Mouse (Mus musculus): Measurements from ENCODE around the gene Csdc2.

The Csdc2 gene

DNA sequence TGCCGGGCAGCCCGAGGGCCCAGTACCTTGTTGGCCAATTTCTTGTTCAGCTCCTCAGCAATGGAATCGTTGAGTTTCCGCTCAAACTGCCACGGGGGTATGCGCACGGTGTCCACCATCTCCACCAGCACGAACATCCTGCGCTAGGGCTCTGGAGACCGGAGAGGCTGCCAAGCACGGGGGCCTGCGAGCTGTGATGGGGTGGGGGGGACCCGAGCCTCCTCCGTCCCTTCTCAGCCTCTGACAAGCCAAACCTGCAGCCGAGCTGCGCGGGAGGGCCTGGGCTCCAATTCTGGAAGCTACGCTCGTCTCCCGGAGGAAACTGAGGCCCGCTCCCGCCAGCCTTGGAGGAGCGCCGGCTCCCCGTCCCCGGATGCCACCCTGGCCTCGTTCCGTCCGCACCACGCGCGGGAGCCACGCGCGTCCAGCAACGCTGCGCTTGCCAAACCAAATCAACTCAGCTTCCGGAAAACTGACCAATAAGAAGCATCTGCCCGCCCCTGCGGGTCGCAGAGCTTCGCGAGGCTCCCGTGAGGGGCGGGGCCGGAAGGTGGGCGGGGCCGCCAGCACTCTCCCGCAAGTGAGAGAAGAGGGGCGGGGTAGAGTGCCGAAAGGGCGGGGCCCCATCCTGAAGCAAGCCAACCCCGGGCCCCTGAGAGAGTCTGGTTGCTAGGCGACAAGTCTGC lies 10.7 kb upstream of the Csdc2 start, which contains the start of gene Polr3h:
TSS of gene Polr3h (minus strand) at position 481 of the 686 bp plus-strand sequence.
- peak; percentile 97 for DNase-seq

DNA sequence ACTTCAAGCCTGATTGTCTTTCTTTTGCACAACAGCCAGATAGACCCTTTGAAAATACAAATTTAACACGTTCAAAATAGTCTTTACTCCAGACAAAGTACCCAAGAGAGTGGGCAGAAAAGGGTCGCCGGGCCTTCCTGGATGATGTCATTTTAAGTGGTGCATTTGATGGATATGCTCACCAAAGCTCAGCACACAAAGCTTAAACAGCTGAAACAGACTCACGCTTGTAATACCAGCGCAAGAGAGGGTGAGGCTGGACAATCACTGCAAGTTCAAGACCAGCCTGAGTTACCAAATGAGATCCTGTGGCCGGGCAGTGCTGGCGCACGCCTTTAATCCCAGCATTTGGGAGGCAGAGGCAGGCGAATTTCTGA lies 10.1 kb upstream of the Csdc2 start:
- no peak for DNase-seq

DNA sequence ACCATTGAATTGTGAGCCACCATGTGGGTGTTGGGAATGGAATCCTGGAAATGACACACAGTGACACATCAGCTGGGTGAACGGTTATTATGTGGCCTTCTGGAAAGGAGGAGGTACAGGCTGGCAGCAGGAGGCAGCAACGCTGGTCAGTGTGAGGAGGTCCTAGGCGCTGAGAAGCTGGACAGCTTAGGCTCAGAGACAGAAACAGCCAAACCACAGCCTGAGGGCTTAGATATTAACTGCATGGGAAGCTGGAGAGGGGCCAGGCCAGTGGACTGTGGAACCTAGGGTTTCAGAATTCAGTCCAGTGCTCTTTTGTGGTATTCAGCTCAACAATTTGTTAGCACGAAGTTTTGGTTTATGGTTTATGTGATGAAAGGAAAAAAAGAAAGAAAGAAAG lies 8.8 kb upstream of the Csdc2 start:
- DNase-seq, result no peak

DNA sequence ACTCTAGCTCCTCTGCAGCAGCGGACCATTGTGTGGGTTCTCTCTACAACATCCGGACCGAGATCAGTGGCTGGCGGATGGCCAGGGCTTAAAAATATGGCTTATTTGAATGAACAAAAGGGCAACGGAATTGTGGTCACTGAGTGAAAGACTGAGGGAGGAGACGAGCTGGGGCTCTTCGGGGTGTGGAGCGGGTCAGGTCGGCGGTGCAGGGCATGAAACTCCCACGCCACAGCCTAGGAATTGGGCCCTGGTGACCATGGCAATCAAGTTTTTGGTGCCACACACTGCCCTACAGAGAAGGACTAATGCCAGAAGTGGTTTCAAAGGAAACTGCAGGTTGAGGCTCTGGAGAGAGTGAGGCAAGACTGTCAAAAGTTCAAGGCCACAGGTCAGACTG lies 8.3 kb upstream of the Csdc2 start:
- peak; percentile 48 for DNase-seq

DNA sequence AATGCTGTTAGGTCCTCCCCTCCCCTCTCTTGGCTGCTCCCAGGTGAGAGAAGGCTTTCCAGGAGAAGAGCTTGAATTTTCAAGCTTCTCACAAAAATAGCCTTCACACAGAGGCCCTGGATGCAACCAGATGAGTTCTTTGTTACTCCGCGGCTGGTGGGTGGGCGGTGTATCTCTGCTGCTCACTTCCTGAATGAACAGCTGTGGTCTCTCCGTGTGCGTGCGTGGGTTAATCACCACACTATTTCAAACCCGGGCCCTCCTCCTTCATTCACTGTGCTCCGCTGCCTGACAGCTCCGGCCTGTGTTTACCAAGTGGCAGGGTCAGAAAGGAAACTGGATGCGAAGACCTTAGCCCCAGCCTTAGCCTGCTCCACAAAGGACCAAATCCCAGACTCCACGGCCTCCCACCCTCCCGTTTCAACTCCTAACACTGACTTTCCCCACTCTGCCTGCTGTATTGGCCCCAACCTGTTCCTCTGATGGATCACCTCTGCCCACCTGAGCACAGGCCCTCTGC lies 3.5 kb upstream of the Csdc2 start:
- peak; percentile 85 for DNase-seq

DNA sequence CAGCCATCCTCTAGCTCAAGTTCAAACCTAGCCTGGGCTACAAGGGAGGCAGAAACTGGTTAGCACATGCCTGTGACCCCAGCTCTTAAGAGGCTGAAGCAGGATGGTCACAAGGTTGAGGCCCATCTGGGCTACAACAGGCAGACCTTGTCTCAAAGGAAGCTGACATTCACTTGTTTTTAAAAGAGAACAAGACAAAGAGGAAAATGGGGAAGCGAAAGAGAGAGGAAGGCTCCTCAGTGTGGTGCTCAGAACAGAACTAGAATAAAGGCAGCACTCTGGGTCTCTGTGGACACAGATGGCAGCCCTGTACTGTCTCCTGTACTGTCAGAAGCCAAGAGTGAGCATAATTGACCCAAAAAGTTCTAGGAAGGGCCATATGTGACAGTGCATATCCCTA lies 2.6 kb upstream of the Csdc2 start:
- no peak for DNase-seq

DNA sequence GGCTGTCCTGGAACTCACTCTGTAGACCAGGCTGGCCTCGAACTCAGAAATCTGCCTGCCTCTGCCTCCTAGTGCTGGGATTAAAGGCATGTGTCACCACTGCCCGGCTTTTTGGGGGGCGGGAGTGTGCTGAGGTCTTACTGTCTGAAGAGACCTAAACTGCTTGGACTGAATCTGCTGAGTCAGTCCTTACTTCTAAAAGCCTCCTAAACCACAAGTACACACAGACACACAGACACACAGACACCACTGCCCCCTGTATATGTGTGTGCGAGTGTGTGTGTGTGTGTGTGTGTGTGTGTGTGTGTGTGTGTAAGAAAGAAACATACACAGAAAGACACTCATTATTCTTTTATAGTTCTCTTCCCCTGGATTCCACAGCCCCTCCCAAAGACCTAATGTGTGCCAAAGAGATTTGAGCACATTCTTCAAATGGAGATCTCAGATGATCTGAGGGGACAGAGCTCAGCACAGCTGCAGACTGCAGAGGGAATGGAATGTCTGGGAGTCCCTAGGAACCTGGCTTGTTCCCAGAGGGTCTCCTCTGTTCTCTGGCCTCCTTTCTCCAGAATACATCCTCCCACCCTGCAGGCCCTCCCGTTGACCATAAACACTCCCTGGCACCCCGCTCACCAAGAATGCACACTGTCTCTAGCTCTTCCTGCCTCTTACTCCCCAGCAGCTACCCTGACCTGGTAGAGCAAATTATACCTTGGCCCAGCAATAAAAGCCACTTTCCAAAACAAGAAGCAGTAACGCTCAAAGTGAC lies 506 bp upstream of the Csdc2 start:
- no peak for DNase-seq

DNA sequence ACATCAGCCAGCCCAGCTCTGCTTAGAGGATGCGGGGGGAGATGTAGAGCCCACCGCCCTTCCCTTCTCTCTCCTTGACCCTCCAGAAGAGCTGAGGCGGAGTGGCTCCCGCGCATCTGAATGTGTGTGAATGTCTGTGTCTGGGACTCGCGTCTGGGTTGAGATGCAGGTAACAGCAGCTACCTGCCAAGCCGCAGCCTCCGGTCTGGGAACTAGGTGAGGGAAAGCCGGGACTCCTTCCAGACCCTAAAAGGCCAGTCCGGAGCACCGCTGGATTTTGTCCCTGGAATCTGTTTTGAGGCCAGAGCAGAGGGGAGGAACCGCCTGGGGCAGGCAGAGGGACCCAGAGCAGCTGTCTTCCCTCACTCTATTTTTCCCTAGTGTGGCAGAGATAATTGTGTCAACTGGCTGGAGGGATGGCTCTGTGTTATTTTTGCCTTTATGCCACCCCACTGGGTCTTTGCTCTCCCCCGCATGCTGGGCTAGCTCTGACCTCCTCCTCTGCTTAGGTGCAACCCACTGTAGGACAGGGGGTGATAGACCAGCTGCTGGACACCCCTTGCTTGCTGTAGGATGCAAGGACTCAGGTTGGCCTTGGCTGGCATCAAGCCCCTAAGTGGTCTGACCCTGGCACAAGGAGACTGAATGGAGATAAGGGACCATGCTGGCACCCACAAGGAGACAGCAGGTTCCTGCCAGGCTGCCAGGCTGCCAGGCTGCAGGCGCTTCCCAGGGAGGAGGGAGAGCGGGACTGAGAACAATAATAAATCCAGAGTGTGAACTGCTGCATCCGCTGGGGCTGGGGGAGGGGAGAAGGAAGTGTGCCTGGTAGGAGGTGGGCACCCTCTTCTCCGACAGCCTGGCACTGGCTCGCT lies 776 bp downstream of the Csdc2 start:
- DNase-seq, result peak; percentile 70

DNA sequence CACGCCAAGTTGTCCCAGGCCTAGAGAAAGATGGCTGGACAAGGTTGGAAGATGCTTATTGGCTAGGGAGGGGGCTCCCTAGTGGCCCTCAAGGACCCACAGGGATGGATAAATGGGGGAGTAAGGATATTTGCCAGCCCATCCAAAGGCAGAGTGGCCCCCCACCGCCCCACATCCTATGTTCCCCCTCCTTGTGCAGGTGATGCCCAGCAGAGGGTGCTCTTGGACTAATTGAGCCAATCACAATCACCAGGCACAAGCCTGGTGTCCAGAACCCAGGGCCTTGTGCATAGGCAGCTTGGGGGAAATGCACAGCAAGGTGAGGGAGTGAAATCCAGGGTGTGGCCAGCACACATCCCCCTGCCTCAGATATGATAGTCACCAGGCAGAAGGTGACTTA lies 1.7 kb downstream of the Csdc2 start:
- no peak for DNase-seq

DNA sequence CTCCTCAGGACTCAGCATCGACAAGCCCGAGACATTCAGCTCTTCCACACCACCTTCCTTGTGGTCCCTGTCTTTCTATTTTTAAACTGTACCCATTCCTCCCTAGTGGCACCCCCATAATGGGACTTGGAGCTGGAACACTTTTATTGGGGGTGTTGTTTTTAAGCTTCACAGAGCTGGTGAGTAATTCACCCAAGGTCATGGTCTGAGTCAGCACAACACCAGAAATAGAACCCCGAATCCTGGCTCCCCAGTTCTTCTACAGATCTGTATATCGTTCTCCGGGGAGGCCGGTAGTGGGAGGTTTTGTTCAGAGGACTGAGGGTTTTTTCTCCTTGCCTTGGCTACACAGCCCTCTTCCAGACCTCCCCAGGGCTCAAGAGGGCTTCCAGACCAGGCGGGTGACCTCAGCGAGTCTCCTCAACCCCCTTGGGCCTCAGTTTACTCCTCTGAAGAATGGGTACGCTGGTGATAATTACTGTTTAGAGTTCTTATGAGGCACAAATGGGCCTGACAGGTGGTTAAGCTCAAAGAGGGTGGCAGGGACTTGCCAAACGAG lies 2.7 kb downstream of the Csdc2 start:
- DNase-seq, result no peak

DNA sequence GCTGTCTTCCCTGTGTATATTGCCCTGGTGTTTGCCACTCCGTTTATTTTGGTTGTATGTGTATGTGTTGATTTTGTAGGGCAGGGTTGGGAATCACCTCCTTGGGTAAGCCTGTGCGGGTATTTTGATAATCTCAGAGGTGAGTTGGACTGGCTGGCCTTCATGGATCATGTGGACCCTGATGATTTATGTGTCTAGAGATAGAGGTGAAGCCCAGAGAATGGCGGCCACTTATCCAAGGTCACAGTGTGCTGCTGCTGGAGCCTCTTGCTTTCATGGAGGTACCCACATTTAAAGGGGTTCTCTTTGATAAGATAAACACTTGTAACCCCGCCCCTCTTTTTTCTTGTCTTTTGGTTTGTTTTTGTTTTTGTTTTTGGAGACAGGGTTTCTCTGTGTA lies 3.2 kb downstream of the Csdc2 start:
- no peak for DNase-seq

DNA sequence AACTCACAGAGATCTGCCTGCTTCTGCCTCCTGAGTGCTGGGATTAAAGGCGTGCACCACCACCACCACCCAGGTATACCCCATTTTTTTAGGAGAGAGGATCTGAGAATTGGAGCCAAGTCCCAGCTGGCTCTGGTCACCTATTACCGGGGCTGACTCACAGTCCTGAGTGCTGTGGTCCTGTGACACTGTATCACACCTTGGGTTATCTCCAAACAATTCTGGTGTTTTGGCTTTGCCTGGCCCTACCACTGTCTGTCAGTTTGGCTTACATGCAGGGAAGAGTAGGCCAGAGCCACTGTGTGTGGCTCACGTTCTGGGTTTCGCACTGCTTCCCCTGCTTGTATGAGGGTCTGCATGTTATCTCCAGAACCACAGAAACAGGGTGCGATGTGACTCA lies 3.7 kb downstream of the Csdc2 start:
- no peak for DNase-seq

DNA sequence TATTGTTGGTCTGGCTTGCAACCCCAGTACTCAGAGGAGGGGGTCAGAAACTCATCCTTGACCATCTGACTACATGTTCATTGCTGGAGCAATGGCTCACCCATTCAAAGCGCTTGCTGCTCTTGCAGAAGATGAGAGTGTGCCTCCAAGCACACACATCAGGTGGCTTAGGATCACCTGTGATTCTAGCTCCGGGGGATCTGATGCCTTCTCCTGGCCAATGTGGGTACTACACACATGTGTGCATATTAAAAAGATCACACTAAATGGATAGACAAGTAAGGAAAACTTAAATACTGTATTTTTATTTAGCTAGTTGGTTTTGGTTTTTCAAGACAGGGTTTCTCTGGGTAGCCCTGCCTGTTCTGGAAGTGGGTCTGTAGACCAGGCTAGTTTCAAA lies 4.5 kb downstream of the Csdc2 start:
- DNase-seq, result no peak

DNA sequence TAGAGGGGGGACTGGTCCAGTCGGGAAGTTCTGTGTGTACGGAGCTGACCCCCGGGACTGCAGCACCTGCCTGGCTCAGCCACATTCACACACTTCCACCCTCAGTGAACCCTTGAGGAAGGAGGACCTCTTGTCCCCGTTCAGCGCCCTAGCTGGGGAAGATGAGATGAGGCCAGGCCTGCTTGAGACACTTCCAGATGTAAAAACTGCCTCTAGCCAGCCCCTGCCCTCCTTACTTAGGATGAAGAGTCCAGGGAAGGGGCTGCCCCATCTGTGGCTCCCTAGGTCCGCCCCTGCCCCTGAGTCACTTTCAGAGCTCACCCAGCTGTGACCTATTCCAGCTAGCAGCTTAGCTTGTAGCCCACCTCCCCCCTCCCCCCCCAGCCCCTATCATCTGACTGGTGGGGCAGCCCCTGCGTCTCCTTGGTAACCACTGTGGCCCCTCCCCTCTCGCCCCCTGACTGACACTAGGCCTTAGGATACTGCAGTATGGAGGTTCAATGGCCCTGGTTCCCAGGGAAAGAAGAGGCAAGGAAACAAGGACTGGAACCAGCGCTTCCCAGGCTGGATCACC lies 6.7 kb downstream of the Csdc2 start:
- no peak for DNase-seq

DNA sequence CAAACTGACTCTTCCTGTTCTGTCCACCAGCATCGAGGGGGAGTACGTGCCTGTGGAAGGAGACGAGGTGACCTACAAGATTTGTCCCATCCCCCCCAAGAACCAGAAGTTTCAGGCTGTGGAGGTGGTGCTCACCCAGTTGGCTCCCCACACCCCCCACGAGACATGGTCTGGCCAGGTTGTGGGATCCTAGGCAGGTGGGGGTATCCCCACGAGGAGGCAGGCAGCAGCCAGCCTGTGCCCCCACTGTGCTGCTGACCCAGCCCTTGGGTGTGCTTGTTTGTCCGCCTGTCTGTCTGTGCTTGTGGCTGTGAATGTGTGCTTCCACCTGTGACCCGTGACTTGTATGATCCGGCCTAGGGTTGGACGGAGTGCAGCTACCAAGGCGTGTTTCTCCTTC lies 12.5 kb downstream of the Csdc2 start:
- DNase-seq, result no peak

DNA sequence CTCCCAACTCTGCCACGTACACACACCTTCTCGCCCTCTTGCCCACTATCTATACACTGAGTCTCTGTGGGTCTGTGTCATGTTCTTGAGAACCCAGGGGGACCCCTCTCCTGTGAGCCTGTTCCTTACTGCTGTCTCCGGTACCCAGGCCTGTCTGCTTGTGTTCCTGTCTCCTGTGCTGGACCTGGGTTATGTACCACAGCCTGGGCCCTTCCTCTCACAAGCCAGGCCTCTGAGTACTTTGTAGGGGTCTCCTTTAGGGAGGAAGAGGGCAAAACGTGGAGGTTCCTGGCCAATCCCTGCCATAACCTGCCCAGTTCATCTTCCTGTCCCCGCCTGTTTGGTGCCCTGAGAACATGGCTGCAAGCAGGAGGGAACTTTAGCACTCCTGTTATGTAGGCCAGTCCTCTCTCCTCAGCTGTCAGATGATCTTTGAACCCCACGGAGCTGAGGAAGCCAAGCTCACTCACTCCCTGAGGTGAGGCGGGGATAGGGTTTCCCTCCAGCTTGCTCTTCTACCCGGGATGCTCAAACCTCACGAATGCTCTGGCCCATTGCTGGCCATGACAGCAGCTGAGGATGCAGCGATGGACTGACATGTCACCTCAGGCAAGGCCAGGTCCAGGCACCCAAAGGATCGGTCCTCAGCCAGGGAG lies 13.0 kb downstream of the Csdc2 start:
- no peak for DNase-seq

DNA sequence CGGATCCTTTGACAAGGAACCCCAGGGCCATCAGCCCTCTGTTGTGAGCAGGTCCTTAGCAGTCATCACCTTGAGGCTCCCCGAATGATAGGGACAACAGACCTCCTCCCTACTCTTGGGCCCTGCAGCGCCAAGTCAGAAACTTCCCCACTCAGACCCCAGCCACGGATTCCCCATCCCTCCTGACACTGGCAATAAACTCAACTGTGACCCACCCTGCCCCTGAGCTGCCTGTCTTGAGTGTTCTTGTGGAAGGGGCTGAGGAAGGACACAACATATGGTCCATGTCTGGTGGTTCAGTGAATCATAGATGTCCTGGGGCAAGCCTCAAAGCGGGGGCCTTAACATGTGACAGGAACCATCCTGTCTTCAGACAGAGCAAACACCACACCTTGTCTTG lies 14.2 kb downstream of the Csdc2 start:
- no peak for DNase-seq

DNA sequence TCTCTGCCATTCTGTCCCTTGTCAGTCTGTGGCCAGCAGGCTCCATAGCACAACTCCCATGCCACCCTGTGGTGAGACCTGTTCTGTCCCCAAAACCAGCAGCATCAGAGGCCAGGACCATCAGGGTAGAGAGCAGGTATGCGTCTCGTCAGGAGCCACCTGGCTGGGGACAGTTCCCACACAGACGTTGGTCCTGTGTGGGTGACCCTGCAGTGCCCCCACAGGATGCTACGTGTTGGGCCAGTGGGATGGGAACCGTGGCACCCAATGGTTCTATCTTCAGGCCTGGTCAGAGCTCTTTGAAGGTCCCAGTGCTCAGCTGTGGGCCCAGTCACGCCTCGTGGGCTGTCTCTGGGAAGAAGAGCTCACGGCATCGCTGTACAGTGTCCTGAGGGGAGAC lies 14.6 kb downstream of the Csdc2 start:
- DNase-seq, result no peak

DNA sequence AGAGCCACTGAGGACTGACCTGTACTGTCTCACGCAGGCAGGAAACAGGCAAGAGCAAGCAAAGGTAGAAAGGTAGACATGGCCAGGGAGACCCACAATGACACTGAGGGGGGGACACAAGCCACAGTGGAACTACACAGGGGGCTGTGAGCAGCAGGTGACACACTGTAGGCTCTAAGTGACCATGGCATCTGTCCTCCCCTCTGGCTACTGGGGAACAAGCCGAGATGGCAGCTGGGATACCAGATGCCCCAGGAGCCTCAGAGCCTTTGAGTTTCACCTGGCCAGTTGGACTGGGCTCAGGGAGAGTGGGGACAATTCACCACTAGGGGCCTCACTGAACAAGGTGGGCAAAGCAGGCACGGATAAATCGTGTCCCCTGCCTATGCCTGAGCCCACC lies 15.8 kb downstream of the Csdc2 start:
- DNase-seq, result no peak

DNA sequence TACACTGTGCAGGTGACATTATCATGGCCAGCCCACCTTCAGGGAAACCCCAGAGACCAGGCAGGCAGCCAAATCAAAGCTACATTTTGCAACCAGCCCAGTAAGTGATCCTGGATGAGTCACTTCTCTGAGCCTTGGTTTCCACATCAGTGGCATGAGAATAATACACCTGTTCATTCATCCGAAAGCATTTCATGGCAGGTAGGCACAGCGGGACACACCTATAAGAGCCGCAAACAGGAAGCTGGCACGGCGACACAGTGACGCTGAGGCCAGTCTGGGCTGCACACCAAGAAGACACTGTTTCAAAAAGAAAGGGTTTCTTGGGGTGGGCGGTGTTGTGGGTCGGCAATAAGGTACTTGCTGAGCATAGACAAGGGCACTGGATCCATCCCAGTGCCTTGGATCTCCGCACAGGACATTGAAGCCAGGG lies 17.6 kb downstream of the Csdc2 start:
- no peak for DNase-seq

DNA sequence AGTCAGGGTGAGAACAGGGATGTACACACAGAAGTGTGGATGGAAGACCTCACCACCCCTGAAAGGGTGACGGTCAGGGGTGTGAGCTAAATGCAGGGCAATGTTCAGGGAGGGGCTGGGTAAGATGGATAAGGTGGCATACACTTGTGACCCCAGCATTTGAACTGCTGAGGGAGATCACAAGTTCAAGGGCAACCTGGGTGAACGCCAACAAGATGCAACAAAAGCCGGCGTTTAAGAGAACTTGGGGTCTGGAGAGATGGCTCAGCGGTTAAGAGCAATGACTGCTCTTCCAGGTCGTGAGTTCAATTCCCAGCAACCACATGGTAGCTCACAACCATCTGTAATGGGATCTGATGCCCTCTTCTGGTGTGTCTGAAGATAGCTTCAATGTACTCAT lies 18.2 kb downstream of the Csdc2 start:
- no peak for DNase-seq

DNA sequence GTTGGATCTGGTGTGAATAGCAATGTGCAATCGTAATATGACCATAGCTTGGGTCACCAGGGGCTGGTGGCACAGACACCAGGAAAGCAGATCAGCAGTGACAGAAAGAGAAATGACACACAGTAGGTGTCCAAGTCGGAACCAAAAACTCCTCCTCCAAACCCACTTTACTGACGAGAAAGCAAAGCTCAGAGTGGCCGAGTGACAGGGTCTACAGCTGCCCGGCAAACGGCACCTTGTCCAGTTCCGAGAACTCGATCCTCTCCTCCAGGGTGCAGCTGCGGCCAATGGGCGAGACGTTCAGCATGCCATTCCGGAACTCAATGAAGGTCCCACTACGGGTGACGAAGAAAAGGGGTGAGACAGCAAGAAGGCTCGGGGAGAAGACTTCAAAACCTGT lies 18.9 kb downstream of the Csdc2 start:
- no peak for DNase-seq
